Mouse (Mus musculus) cerebral cortex, adult 2 months (tissue): Measurements from ENCODE around the gene Krtdap.

Experiments used
- WGBS: fragments of 180-500 bp; shearing (Covaris S2); methylation state at CpG from one replicate; pipeline ENCODE4 v1.1.7; 2018; 5-methylcytosine and 5-hydroxymethylcytosine counted together

Krtdap gene

GRCm38 (mm10) chr7:30787377-30788022, at the start of gene Krtdap:
TSS of gene Krtdap (plus strand) at chr7:30787896.
- 55% methylated on average over 15 of the region's 15 CpGs for WGBS

DNA sequence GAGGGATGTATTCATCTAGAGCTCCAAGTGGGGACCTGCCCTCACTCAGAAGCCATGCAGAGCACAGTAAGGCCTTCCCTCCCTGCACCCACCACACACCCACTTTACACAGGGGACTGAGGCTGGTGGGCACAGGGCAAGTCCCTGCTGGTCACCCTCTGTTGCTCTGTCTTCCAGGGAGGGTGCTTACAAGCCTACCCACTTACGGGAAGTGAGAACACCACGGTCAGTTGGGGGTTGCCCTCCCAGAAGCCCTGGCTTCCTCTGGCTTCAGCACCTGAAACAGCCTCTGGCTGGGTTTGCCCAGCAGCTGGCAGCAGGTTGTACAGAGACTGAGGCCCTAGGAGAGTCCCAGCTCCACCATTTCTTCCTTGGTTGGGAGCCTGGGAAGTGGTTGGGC, 45.1 kb upstream of the Krtdap start:
- 75% methylated on average over 2 of the region's 2 CpGs for WGBS

- WGBS, result 91% methylated on average over 4 of the region's 4 CpGs
Measured at GRCm38 (mm10) chr7:30743617-30744016, 44.1 kb upstream of the Krtdap start, which contains the start of gene Gapdhs. TSS of gene Gapdhs (minus strand) at chr7:30743681.

DNA sequence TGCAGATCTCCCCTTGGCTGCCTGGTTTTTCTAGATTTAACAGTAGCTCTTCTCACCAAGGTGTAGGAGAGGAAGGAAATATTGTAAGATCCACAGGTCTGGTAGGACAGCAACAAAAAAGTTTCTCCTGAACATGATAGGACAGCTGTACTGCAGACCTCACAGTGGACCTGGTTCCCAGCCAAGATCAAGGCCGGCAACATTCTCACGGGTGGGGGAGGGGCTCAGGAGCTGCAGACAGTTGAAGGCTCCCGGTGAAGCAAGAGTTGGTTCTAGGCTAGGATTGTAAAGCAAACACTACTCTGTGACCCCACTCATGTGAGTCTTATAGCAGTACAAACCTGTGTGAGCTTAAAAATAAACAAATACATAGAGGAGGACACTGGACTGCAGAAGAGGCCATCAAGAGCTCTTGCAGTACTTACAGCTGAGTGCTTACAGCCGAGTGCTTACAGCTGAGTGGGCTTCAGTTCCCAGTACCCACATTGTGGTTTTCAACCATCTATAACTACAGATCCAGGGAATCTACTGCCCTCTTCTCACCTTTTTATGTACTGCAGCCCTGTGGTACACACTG, 43.6 kb upstream of the Krtdap start:
- 36% methylated on average over 4 of the region's 4 CpGs for WGBS

DNA sequence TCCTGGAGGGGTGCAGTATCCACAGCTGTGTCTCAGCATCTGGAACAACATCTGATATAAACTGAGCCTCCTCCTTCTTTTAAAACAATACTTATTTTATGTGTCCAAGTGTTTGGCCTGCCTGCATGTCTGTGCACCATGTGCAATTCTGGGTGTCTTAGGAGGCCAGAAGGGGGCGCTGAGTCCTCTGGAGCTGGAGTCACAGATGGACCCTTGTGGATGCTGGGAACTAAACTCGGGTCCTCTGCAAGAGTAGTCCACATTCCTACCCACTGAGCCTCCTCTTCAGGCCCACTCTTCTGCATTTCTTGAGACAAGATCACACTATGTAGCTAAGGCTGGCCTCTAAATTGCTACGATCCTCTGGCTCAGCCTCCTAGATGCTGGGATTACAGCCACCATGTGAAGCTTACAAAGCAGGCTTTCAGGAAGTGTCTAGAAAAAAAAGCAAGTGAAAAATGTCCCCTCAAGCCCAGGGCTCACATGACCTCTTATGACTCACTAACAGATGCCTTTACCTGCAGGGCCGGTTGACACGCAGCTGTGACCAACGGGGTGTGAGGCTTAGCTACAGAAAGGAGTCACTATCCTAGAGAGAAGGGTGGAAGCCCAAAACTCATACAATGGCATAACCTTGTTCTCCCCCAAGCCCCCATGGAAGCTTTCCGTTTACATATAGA, 40.0 kb upstream of the Krtdap start:
- 87% methylated on average over 7 of the region's 7 CpGs for WGBS

GRCm38 (mm10) chr7:30749824-30750606, 37.7 kb upstream of the Krtdap start:
- WGBS, result 79% methylated on average over 13 of the region's 13 CpGs

- 70% methylated on average over 5 of the region's 5 CpGs for WGBS
Measured at GRCm38 (mm10) chr7:30751086-30751669, 36.5 kb upstream of the Krtdap start, which contains the start of gene Sbsn. TSS of gene Sbsn (plus strand) at chr7:30751471.

GRCm38 (mm10) chr7:30757001-30757400, 30.7 kb upstream of the Krtdap start:
- 76% methylated on average over 3 of the region's 3 CpGs for WGBS

DNA sequence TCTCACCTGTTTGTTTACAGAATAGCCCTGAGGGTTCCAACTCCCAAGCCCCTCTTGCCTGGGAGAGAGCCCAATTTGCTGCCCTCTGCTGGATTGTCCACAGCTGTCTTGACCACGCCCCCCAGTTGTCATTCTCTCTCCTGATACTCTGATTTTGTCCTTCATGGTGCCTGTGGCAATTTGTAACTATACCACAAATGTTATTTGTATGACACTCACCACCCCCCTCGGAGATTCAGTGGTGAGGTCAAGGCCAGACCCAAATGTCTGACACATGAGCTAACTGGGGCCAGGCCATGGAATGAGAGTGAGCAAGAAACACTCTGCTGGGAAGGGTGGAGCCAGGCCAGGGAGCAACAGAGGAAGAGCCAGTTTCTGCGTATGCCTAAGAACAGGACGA, 28.8 kb upstream of the Krtdap start:
- WGBS, result 55% methylated on average over 4 of the region's 4 CpGs

- 84% methylated on average over 4 of the region's 4 CpGs for WGBS
Measured at GRCm38 (mm10) chr7:30761769-30762352, 25.8 kb upstream of the Krtdap start.

DNA sequence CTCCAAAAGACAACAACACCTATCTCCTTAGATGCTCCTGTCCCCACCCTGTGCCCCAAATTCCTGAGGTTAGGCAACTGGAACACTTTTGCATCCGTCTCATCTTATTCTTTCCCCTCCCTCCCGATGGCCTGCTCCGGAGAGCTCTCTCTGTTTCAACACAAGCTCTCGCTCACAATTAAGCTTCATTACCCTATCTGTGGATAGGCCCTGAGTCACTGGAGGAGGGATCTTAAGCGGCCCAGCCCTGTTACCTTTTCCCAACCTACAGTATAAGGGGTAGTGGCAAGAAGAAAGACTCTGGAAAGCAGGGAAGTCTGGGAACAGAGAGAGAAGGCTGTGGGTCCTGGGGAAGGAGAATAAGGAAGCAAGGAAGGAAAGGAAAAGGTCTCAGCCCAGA, 24.2 kb upstream of the Krtdap start, which contains the start of gene Dmkn:
Dmkn (plus strand) TSS at position 301 of the 400 bp plus-strand sequence.
- 65% methylated on average over 5 of the region's 5 CpGs for WGBS

DNA sequence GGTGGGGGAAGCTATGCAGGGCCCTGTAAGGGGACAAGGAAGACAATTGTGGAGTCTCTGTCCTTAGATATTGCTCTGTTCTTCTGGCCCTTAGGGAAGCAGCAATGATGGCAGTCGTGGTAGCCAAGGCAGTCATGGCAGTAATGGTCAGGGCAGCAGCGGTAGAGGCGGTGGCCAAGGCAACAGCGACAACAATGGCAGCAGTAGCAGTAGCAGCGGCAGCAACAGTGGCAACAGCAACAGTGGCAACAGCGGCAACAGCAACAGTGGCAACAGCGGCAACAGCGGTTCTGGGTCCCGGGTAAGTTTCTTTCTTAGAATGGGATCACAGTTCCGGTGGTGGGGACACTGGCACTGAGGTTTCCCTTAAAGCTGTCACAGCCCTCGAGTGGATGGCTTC, 22.5 kb upstream of the Krtdap start:
- whole genome bisulfite sequencing, result 44% methylated on average over 11 of the region's 11 CpGs

DNA sequence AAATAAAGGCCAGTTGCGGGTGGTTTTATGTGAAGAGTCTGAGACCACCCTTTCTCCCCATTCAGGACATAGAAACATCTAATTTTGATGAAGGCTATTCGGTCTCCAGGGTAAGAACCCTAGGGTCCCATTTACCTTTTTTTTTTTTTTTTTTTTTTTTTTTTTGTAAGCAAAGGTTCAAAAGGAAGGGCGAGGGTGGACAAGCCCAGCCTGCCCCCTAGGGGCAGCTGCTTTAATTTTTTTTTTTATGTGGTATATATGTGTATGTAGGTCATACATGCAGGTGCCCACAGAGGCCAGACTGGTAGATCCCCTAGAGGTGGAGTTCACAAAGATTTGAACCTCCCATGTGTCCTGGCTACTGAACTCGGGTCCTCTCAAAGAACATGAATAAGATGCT, 21.3 kb upstream of the Krtdap start:
- 92% methylated on average over 4 of the region's 4 CpGs for WGBS

GRCm38 (mm10) chr7:30769236-30769635, 18.5 kb upstream of the Krtdap start:
- 62% methylated on average over 9 of the region's 9 CpGs for WGBS

- WGBS, result 56% methylated on average over 9 of the region's 9 CpGs
Measured at GRCm38 (mm10) chr7:30776104-30776503, 11.6 kb upstream of the Krtdap start.

DNA sequence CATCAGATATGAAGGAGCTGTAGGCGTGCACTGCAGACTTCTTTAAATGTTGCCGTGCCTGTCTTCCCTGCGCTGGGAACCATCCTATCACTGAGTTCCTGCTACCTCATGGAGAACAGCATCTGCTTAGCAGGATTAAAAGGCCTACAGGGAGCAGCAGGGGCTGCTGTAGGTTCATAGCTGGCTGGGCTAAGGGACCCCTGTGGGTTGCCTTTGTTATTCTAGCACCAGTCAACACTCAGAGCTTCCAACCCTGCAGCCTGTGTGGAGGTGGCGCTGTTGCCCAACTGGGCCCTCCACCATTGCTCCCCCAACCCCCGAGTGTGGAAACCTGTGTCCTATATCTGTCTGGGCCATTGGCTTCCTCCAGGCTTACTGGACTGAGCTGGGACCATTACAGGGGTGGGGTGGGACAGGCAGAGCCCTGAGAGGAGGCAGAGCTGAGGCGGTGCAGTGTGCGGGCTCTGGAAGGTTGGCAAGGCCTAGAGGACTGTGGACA, 10.6 kb upstream of the Krtdap start:
- WGBS, result 65% methylated on average over 7 of the region's 7 CpGs

- 69% methylated on average over 1 of the region's 1 CpGs for WGBS
Measured at GRCm38 (mm10) chr7:30777911-30778310, 9.8 kb upstream of the Krtdap start.

- WGBS, result 75% methylated on average over 4 of the region's 4 CpGs
Measured at GRCm38 (mm10) chr7:30781792-30782191, 5.9 kb upstream of the Krtdap start.

- WGBS, result 72% methylated on average over 3 of the region's 3 CpGs
Measured at GRCm38 (mm10) chr7:30782658-30783057, 5.0 kb upstream of the Krtdap start.

DNA sequence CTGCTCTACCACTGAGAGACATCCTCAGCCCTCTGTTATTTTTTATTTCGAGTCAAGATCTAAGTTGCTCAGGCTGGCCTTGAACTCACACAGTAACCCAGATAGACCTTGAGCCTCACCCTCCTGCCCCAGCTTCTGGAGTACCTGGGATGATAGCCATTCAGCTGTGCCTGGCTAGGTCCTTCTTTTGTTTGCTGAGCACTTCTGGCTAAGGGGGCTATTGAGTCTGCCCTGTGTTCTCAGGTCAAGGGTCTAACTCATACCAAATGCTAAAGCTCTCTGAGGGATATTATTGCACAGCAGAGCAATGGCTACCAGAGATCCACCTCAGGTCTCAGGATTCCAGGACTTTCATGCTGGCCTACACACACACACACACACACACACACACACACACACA, 2.5 kb upstream of the Krtdap start:
- WGBS, result 97% methylated on average over 1 of the region's 1 CpGs
